Mouse (Mus musculus) G1E-ER4 (cell line): ENCODE measurements around the gene Nwd2. TPM values are rescaled to one million over a fixed set of nuclear protein-coding genes. Genes with fewer than 3 reads are reported as not detected.

ENCODE experiments used
- GATA1 ChIP-seq: IDR thresholded peaks from one replicate; pipeline ENCODE4 v1.8.0; 2012; ENCODE audit warnings: low read length, inconsistent platforms
- polyA plus RNA-seq: library from polyadenylated mRNA; stranded (reverse); fragments of >175 nt; gene quantifications from 2 replicates; pipeline ENCODE4 v1.2.3, GENCODE M21; 2012

Nwd2 gene
- not detected in 2 replicates for polyA plus RNA-seq

GRCm38 (mm10) chr5:63649070-63649532 lies at the start of gene Nwd2:
Nwd2 (plus strand) TSS chr5:63649102.
- no peak for TF ChIP-seq GATA1

- TF ChIP-seq GATA1, result no peak
These were observed 41.5 kb upstream of the Nwd2 start for GRCm38 (mm10) chr5:63607447-63607846.

GRCm38 (mm10) chr5:63616792-63617668 lies 31.9 kb upstream of the Nwd2 start:
- no peak for TF ChIP-seq GATA1

- TF ChIP-seq GATA1, result no peak
These were observed 24.8 kb upstream of the Nwd2 start for GRCm38 (mm10) chr5:63624123-63624522.

GRCm38 (mm10) chr5:63627832-63628530 lies 20.9 kb upstream of the Nwd2 start:
- no peak for TF ChIP-seq GATA1

GRCm38 (mm10) chr5:63628531-63628871 lies 20.4 kb upstream of the Nwd2 start:
- no peak for TF ChIP-seq GATA1

- no peak for TF ChIP-seq GATA1
These were observed 14.3 kb upstream of the Nwd2 start for GRCm38 (mm10) chr5:63634636-63635035.

- no peak for TF ChIP-seq GATA1
These were observed 715 bp upstream of the Nwd2 start for GRCm38 (mm10) chr5:63648187-63648586.

- no peak for TF ChIP-seq GATA1
These were observed 897 bp downstream of the Nwd2 start for GRCm38 (mm10) chr5:63649533-63650464.

GRCm38 (mm10) chr5:63651813-63652212 lies 2.9 kb downstream of the Nwd2 start:
- TF ChIP-seq GATA1, result no peak

- TF ChIP-seq GATA1, result no peak
These were observed 3.8 kb downstream of the Nwd2 start for GRCm38 (mm10) chr5:63652705-63653104.

GRCm38 (mm10) chr5:63666884-63667283 lies 18.0 kb downstream of the Nwd2 start:
- TF ChIP-seq GATA1, result no peak

- no peak for TF ChIP-seq GATA1
These were observed 27.0 kb downstream of the Nwd2 start for GRCm38 (mm10) chr5:63675934-63676333.

GRCm38 (mm10) chr5:63689084-63689483 lies 40.2 kb downstream of the Nwd2 start:
- TF ChIP-seq GATA1, result no peak

GRCm38 (mm10) chr5:63696784-63697183 lies 47.9 kb downstream of the Nwd2 start:
- no peak for TF ChIP-seq GATA1
